Mouse (Mus musculus) heart, embryonic 10.5 days (tissue): ENCODE measurements around the gene Il2ra. TPM values are rescaled to one million over a fixed set of nuclear protein-coding genes. Genes with fewer than 3 reads are reported as not detected.

ENCODE experiments used
- DNase-seq: peaks from one replicate; pipeline ENCODE4 v3.0.0-alpha.2; 2017; ENCODE audit warnings: low spot score
- H3K27ac ChIP-seq: fragments of 300-500 bp; sonication (generic); 2 replicates; pipeline ENCODE4 v1.5.1; 2016; ENCODE audit warnings: mild to moderate bottlenecking
- H3K27me3 ChIP-seq: fragments of 300-500 bp; sonication (generic); 2 replicates; pipeline ENCODE4 v1.6.1; 2016; ENCODE audit warnings: mild to moderate bottlenecking; ENCODE audit not compliant: poor library complexity, insufficient read depth, severe bottlenecking
- H3K36me3 ChIP-seq: fragments of 300-500 bp; sonication (generic); 2 replicates; pipeline ENCODE4 v1.6.1; 2016; ENCODE audit warnings: mild to moderate bottlenecking, moderate library complexity
- H3K4me1 ChIP-seq: fragments of 300-500 bp; sonication (generic); 2 replicates; pipeline ENCODE4 v1.6.1; 2016; ENCODE audit warnings: mild to moderate bottlenecking
- H3K4me3 ChIP-seq: fragments of 300-500 bp; sonication (generic); 2 replicates; pipeline ENCODE4 v1.5.1; 2016; ENCODE audit warnings: mild to moderate bottlenecking, moderate library complexity
- H3K9me3 ChIP-seq: fragments of 300-500 bp; sonication (generic); 2 replicates; pipeline ENCODE4 v1.6.1; 2016; ENCODE audit warnings: mild to moderate bottlenecking, moderate library complexity
- WGBS: fragments of 180-500 bp; shearing (Covaris S2); methylation state at CpG from one replicate; pipeline ENCODE4 v1.1.7; 2016; 5-methylcytosine and 5-hydroxymethylcytosine counted together
- polyA plus RNA-seq: library from polyadenylated mRNA; unstranded; fragments of >200 nt; fragmentation: Nextera tagmentation; extraction: Ambion mirVana; gene quantifications from 2 replicates; pipeline ENCODE4 v1.2.1, GENCODE M21; 2016

The Il2ra gene
- polyA plus RNA-seq, 1 experiment from 2014 or later: not detected

GRCm38 (mm10) chr2:11657581-11657980 is 15.0 kb downstream of the Il2ra start:
- H3K4me1 ChIP-seq: no peaks in the 10 kb centered on the region
- H3K36me3 ChIP-seq: no peaks in the 10 kb centered on the region
- H3K4me3 ChIP-seq: no peak overlapping the region
- no peaks in the 10 kb centered on the region for H3K27me3 ChIP-seq
- H3K9me3 ChIP-seq: no peaks in the 10 kb centered on the region
- no peak for DNase-seq
- no peak overlapping the region for H3K27ac ChIP-seq
- 82% methylated on average over 2 of the region's 2 CpGs for WGBS

- WGBS: 46% methylated on average over 2 of the region's 2 CpGs
- Histone ChIP-seq H3K36me3 (no peaks in the 10 kb centered on the region), H3K9me3 (no peaks in the 10 kb centered on the region), H3K27ac (no peak overlapping the region), H3K4me3 (no peak overlapping the region), H3K27me3 (no peaks in the 10 kb centered on the region), H3K4me1 (no peaks in the 10 kb centered on the region)
- no peak for DNase-seq
Measured at GRCm38 (mm10) chr2:11659263-11659662, 16.7 kb downstream of the Il2ra start.

- no peaks in the 10 kb centered on the region for H3K9me3 ChIP-seq
- no peak overlapping the region for H3K27ac ChIP-seq
- H3K36me3 ChIP-seq: no peaks in the 10 kb centered on the region
- no peaks in the 10 kb centered on the region for H3K4me1 ChIP-seq
- 78% methylated on average over 6 of the region's 6 CpGs for WGBS
- DNase-seq: no peak
- H3K4me3 ChIP-seq: no peak overlapping the region
- no peaks in the 10 kb centered on the region for H3K27me3 ChIP-seq
Measured at GRCm38 (mm10) chr2:11662143-11662906, 19.7 kb downstream of the Il2ra start.

GRCm38 (mm10) chr2:11662907-11663230 is 20.3 kb downstream of the Il2ra start:
- Histone ChIP-seq H3K4me1 (no peaks in the 10 kb centered on the region), H3K9me3 (no peaks in the 10 kb centered on the region), H3K27ac (no peak overlapping the region), H3K4me3 (no peak overlapping the region), H3K36me3 (no peaks in the 10 kb centered on the region), H3K27me3 (no peaks in the 10 kb centered on the region)
- WGBS: 88% methylated on average over 1 of the region's 1 CpGs
- DNase-seq: no peak

GRCm38 (mm10) chr2:11663961-11664360 is 21.4 kb downstream of the Il2ra start:
- H3K9me3 ChIP-seq: no peaks in the 10 kb centered on the region
- H3K4me3 ChIP-seq: peak overlapping the region; percentile 34
- 5% methylated on average over 10 of the region's 10 CpGs for WGBS
- peak; percentile 79 for DNase-seq
- no peaks in the 10 kb centered on the region for H3K27me3 ChIP-seq
- H3K27ac ChIP-seq: no peak overlapping the region
- H3K4me1 ChIP-seq: no peaks in the 10 kb centered on the region
- no peaks in the 10 kb centered on the region for H3K36me3 ChIP-seq

GRCm38 (mm10) chr2:11664367-11664766 is 21.8 kb downstream of the Il2ra start:
- H3K4me3 ChIP-seq: peak overlapping the region; percentile 34
- H3K27me3 ChIP-seq: no peaks in the 10 kb centered on the region
- no peaks in the 10 kb centered on the region for H3K9me3 ChIP-seq
- DNase-seq: no peak
- H3K36me3 ChIP-seq: no peaks in the 10 kb centered on the region
- 48% methylated on average over 6 of the region's 6 CpGs for WGBS
- H3K27ac ChIP-seq: no peak overlapping the region
- no peaks in the 10 kb centered on the region for H3K4me1 ChIP-seq

- WGBS: 85% methylated on average over 4 of the region's 4 CpGs
- DNase-seq: no peak
- H3K36me3 ChIP-seq: no peaks in the 10 kb centered on the region
- H3K9me3 ChIP-seq: no peaks in the 10 kb centered on the region
- no peak overlapping the region; the same call in 1 of the 2 replicates for H3K4me3 ChIP-seq
- no peak overlapping the region for H3K27ac ChIP-seq
- H3K27me3 ChIP-seq: no peaks in the 10 kb centered on the region
- no peaks in the 10 kb centered on the region for H3K4me1 ChIP-seq
Measured at GRCm38 (mm10) chr2:11664806-11665205, 22.2 kb downstream of the Il2ra start.

GRCm38 (mm10) chr2:11665326-11665725 is 22.7 kb downstream of the Il2ra start:
- no peak overlapping the region for H3K27ac ChIP-seq
- H3K9me3 ChIP-seq: no peaks in the 10 kb centered on the region
- DNase-seq: no peak
- H3K4me3 ChIP-seq: no peak overlapping the region
- no peaks in the 10 kb centered on the region for H3K36me3 ChIP-seq
- H3K4me1 ChIP-seq: no peaks in the 10 kb centered on the region
- H3K27me3 ChIP-seq: no peaks in the 10 kb centered on the region
- 84% methylated on average over 3 of the region's 3 CpGs for WGBS

GRCm38 (mm10) chr2:11672144-11672543 is 29.5 kb downstream of the Il2ra start:
- Histone ChIP-seq H3K4me1 (no peaks in the 10 kb centered on the region), H3K36me3 (no peaks in the 10 kb centered on the region), H3K27me3 (no peaks in the 10 kb centered on the region), H3K4me3 (no peak overlapping the region), H3K27ac (no peak overlapping the region), H3K9me3 (no peaks in the 10 kb centered on the region)
- DNase-seq: no peak
- WGBS: 17% methylated on average over 3 of the region's 3 CpGs

GRCm38 (mm10) chr2:11679626-11680025 is 37.0 kb downstream of the Il2ra start:
- Histone ChIP-seq H3K9me3 (no peaks in the 10 kb centered on the region), H3K4me1 (no peaks in the 10 kb centered on the region), H3K27ac (no peak overlapping the region), H3K36me3 (no peaks in the 10 kb centered on the region), H3K27me3 (no peaks in the 10 kb centered on the region), H3K4me3 (no peak overlapping the region)
- 64% methylated on average over 7 of the region's 7 CpGs for WGBS
- DNase-seq: no peak

- H3K9me3 ChIP-seq: no peaks in the 10 kb centered on the region
- H3K27me3 ChIP-seq: no peaks in the 10 kb centered on the region
- 54% methylated on average over 4 of the region's 4 CpGs for WGBS
- no peaks in the 10 kb centered on the region for H3K4me1 ChIP-seq
- H3K27ac ChIP-seq: no peak overlapping the region
- DNase-seq: no peak
- H3K4me3 ChIP-seq: no peak overlapping the region
- H3K36me3 ChIP-seq: no peaks in the 10 kb centered on the region
Measured at GRCm38 (mm10) chr2:11682712-11683111, 40.1 kb downstream of the Il2ra start.

GRCm38 (mm10) chr2:11686512-11686911 is 43.9 kb downstream of the Il2ra start:
- 78% methylated on average over 4 of the region's 4 CpGs for WGBS
- Histone ChIP-seq H3K4me1 (no peaks in the 10 kb centered on the region), H3K36me3 (no peaks in the 10 kb centered on the region)

GRCm38 (mm10) chr2:11687436-11687835 is 44.8 kb downstream of the Il2ra start:
- H3K36me3 ChIP-seq: no peaks in the 10 kb centered on the region
- no peaks in the 10 kb centered on the region for H3K4me1 ChIP-seq
- 12% methylated on average over 3 of the region's 3 CpGs for WGBS
- H3K4me3 ChIP-seq: no peak overlapping the region
- H3K27me3 ChIP-seq: no peaks in the 10 kb centered on the region
- no peaks in the 10 kb centered on the region for H3K9me3 ChIP-seq
- DNase-seq: no peak
- H3K27ac ChIP-seq: no peak overlapping the region

More at GRCm38 (mm10) chr2:11686512-11686911, 43.9 kb downstream of the Il2ra start:
- no peaks in the 10 kb centered on the region for H3K9me3 ChIP-seq
- H3K27me3 ChIP-seq: no peaks in the 10 kb centered on the region
- H3K27ac ChIP-seq: no peak overlapping the region
- no peak for DNase-seq
- no peak overlapping the region for H3K4me3 ChIP-seq
